Mouse (Mus musculus) myocyte (in vitro differentiated cells): Measurements from ENCODE around the gene Fndc5. TPM values are rescaled to one million over a fixed set of nuclear protein-coding genes. Genes with fewer than 3 reads are reported as not detected.
A peak's percentile ranks its signal among the peaks of the same experiment; 100 is the strongest.

Experiments
- H3K27me3 ChIP-seq: one replicate; pipeline ENCODE4 v1.6.1; 2011; ENCODE audit not compliant: control insufficient read depth, insufficient read depth, insufficient read length
- H3K36me3 ChIP-seq: one replicate; pipeline ENCODE4 v1.6.1; 2011; ENCODE audit not compliant: control insufficient read depth, insufficient read depth
- H3K4me2 ChIP-seq: one replicate; pipeline ENCODE4 v1.6.1; 2011; ENCODE audit warnings: low read depth, control low read depth
- H3K4me3 ChIP-seq: one replicate; pipeline ENCODE4 v1.5.1; 2011; ENCODE audit warnings: mild to moderate bottlenecking, control low read depth, moderate library complexity
- H3K79me2 ChIP-seq: one replicate; pipeline ENCODE4 v1.6.1; 2011; ENCODE audit not compliant: control insufficient read depth, insufficient read depth
- H3ac ChIP-seq: one replicate; pipeline ENCODE4 v1.6.1; 2011; ENCODE audit not compliant: control insufficient read depth, insufficient read length
- CEBPB ChIP-seq: IDR thresholded peaks from 2 replicates; pipeline ENCODE4 v1.6.1; 2011; ENCODE audit warnings: mild to moderate bottlenecking, moderate library complexity; ENCODE audit not compliant: poor library complexity, insufficient read depth, severe bottlenecking
- E2F4 ChIP-seq: IDR thresholded peaks from one replicate; pipeline ENCODE4 v1.6.1; 2011; ENCODE audit warnings: mild to moderate bottlenecking, control low read depth, moderate library complexity; ENCODE audit not compliant: insufficient read depth
- MAX ChIP-seq: IDR thresholded peaks from one replicate; pipeline ENCODE4 v1.6.1; 2011; ENCODE audit warnings: low read depth, mild to moderate bottlenecking, control low read depth
- MYOD1 ChIP-seq, 3 experiments: IDR thresholded peaks; one replicate each; pipeline ENCODE4 v1.6.1; 2011; ENCODE audit warnings: control low read depth in 2 of 3, low read depth in 2 of 3, mild to moderate bottlenecking in 2 of 3, moderate library complexity in 1 of 3; ENCODE audit not compliant: insufficient read length in 2 of 3, control insufficient read depth in 1 of 3
- MYOG ChIP-seq, 3 experiments: IDR thresholded peaks; one replicate each; pipeline ENCODE4 v1.6.1; 2011; ENCODE audit warnings: control low read depth in 2 of 3, low read depth in 2 of 3, mild to moderate bottlenecking in 2 of 3; ENCODE audit not compliant: insufficient read length in 2 of 3, control insufficient read depth in 1 of 3, insufficient read depth in 1 of 3
- POLR2A ChIP-seq: IDR thresholded peaks from one replicate; pipeline ENCODE4 v1.6.1; 2011; ENCODE audit warnings: low read depth, mild to moderate bottlenecking, control low read depth, moderate library complexity; ENCODE audit not compliant: insufficient read length
- POLR2AphosphoS2 ChIP-seq: IDR thresholded peaks from one replicate; pipeline ENCODE4 v1.6.1; 2011; ENCODE audit warnings: low read depth, control low read depth; ENCODE audit not compliant: insufficient read length
- REST ChIP-seq: IDR thresholded peaks from one replicate; pipeline ENCODE4 v1.6.1; 2011; ENCODE audit warnings: mild to moderate bottlenecking, control low read depth, moderate library complexity; ENCODE audit not compliant: insufficient read depth, insufficient read length
- SRF ChIP-seq: IDR thresholded peaks from one replicate; pipeline ENCODE4 v1.6.1; 2011; ENCODE audit warnings: low read depth; ENCODE audit not compliant: control insufficient read depth, insufficient read length
- TCF12 ChIP-seq: IDR thresholded peaks from one replicate; pipeline ENCODE4 v1.6.1; 2011; ENCODE audit warnings: mild to moderate bottlenecking, control low read depth; ENCODE audit not compliant: poor library complexity, insufficient read depth, severe bottlenecking
- TCF3 ChIP-seq: IDR thresholded peaks from one replicate; pipeline ENCODE4 v1.6.1; 2011; ENCODE audit warnings: low read depth, control low read depth; ENCODE audit not compliant: insufficient read length
- USF1 ChIP-seq: IDR thresholded peaks from one replicate; pipeline ENCODE4 v1.6.1; 2011; ENCODE audit warnings: low read depth, mild to moderate bottlenecking, control low read depth, moderate library complexity
- polyA plus RNA-seq: library from polyadenylated mRNA; unstranded; fragments of >200 nt; fragmentation: generic; extraction: Trizol; gene quantifications from one replicate; pipeline ENCODE4 v1.2.1, GENCODE M21; 2012; ENCODE audit warnings: missing spikeins

The Fndc5 gene
- polyA plus RNA-seq, 1 experiment: 41.3 TPM

GRCm38 (mm10) chr4:129139642-129140041, 2.8 kb downstream of the Fndc5 start:
- TF ChIP-seq MYOG (IDR thresholded peaks at IDR 0.05; ENCODE audit: control insufficient read depth in 1 of 3, insufficient read depth in 1 of 3, insufficient read length in 2 of 3, low read depth in 2 of 3) (peak in 2 of 3 experiments; percentile 66 to 93), REST (no peak), TCF3 (peak; percentile 45), MYOD1 (IDR thresholded peaks at IDR 0.05; ENCODE audit: control insufficient read depth in 1 of 3, insufficient read length in 2 of 3, low read depth in 2 of 3) (peak in 2 of 3 experiments; percentile 70 to 94)
- no peaks in the 10 kb centered on the region for H3K36me3 ChIP-seq
- H3K27me3 ChIP-seq: peaks cover 9% of the 10 kb centered on the region
- H3K79me2 ChIP-seq: no peaks in the 10 kb centered on the region
- H3K4me2 ChIP-seq: no peak overlapping the region
- H3K4me3 ChIP-seq: no peak overlapping the region
- H3ac ChIP-seq: no peak overlapping the region

- Histone ChIP-seq H3ac (no peak overlapping the region), H3K27me3 (peaks cover 9% of the 10 kb centered on the region), H3K36me3 (no peaks in the 10 kb centered on the region), H3K79me2 (no peaks in the 10 kb centered on the region), H3K4me3 (no peak overlapping the region), H3K4me2 (no peak overlapping the region)
- TF ChIP-seq MYOG (IDR thresholded peaks at IDR 0.05; ENCODE audit: control insufficient read depth in 1 of 3, insufficient read depth in 1 of 3, insufficient read length in 2 of 3, low read depth in 2 of 3) (no peak), USF1 (no peak), MYOD1 (IDR thresholded peaks at IDR 0.05; ENCODE audit: control insufficient read depth in 1 of 3, insufficient read length in 2 of 3, low read depth in 2 of 3) (no peak), REST (no peak), SRF (no peak), TCF3 (no peak), POLR2A (no peak), E2F4 (no peak), POLR2AphosphoS2 (no peak), MAX (no peak), TCF12 (no peak), CEBPB (no peak)
These were observed 4.0 kb downstream of the Fndc5 start for GRCm38 (mm10) chr4:129140808-129141207.

GRCm38 (mm10) chr4:129141560-129142438, 5.0 kb downstream of the Fndc5 start:
- no peak overlapping the region for H3K4me2 ChIP-seq
- H3ac ChIP-seq: no peak overlapping the region
- no peaks in the 10 kb centered on the region for H3K36me3 ChIP-seq
- no peaks in the 10 kb centered on the region for H3K79me2 ChIP-seq
- TF ChIP-seq MYOD1 (IDR thresholded peaks at IDR 0.05; ENCODE audit: control insufficient read depth in 1 of 3, insufficient read length in 2 of 3, low read depth in 2 of 3) (peak in 1 of 3 experiments; percentile 16), SRF (no peak), POLR2A (no peak), MYOG (IDR thresholded peaks at IDR 0.05; ENCODE audit: control insufficient read depth in 1 of 3, insufficient read depth in 1 of 3, insufficient read length in 2 of 3, low read depth in 2 of 3) (peak in 1 of 3 experiments; percentile 21)
- H3K27me3 ChIP-seq: peaks cover 4% of the 10 kb centered on the region
- H3K4me3 ChIP-seq: no peak overlapping the region

GRCm38 (mm10) chr4:129142439-129143045, 5.7 kb downstream of the Fndc5 start:
- H3K79me2 ChIP-seq: no peaks in the 10 kb centered on the region
- H3K4me3 ChIP-seq: no peak overlapping the region
- H3K36me3 ChIP-seq: no peaks in the 10 kb centered on the region
- no peak overlapping the region for H3ac ChIP-seq
- no peaks in the 10 kb centered on the region for H3K27me3 ChIP-seq
- TF ChIP-seq POLR2A (no peak), SRF (no peak), E2F4 (no peak), TCF3 (no peak), USF1 (no peak), REST (no peak), TCF12 (no peak), MYOD1 (IDR thresholded peaks at IDR 0.05; ENCODE audit: control insufficient read depth in 1 of 3, insufficient read length in 2 of 3, low read depth in 2 of 3) (no peak), CEBPB (no peak), MAX (no peak), MYOG (IDR thresholded peaks at IDR 0.05; ENCODE audit: control insufficient read depth in 1 of 3, insufficient read depth in 1 of 3, insufficient read length in 2 of 3, low read depth in 2 of 3) (no peak)
- no peak overlapping the region for H3K4me2 ChIP-seq

- TF ChIP-seq TCF12 (no peak), POLR2A (no peak), TCF3 (no peak), MAX (no peak), E2F4 (no peak), REST (no peak), POLR2AphosphoS2 (no peak), CEBPB (no peak), USF1 (no peak), SRF (no peak), MYOD1 (IDR thresholded peaks at IDR 0.05; ENCODE audit: control insufficient read depth in 1 of 3, insufficient read length in 2 of 3, low read depth in 2 of 3) (no peak), MYOG (IDR thresholded peaks at IDR 0.05; ENCODE audit: control insufficient read depth in 1 of 3, insufficient read depth in 1 of 3, insufficient read length in 2 of 3, low read depth in 2 of 3) (no peak)
These were observed 6.7 kb downstream of the Fndc5 start for GRCm38 (mm10) chr4:129143509-129143908.

More at GRCm38 (mm10) chr4:129143509-129143908, 6.7 kb downstream of the Fndc5 start:
- H3K4me3 ChIP-seq: no peak overlapping the region
- H3ac ChIP-seq: no peak overlapping the region
- H3K36me3 ChIP-seq: peaks cover 5% of the 10 kb centered on the region
- no peaks in the 10 kb centered on the region for H3K79me2 ChIP-seq
- no peaks in the 10 kb centered on the region for H3K27me3 ChIP-seq
- no peak overlapping the region for H3K4me2 ChIP-seq
